Mouse (Mus musculus) heart, adult 2 months (tissue): ENCODE results near the gene Poldip2.

ENCODE experiments used
- CTCF ChIP-seq: fragments of 200-600 bp; IDR thresholded peaks from 2 replicates; pipeline ENCODE4 v1.8.1; 2022; ENCODE audit warnings: antibody characterized with exemption, mild to moderate bottlenecking, moderate library complexity
- POLR2A ChIP-seq: fragments of 200-500 bp; IDR thresholded peaks from 2 replicates; pipeline ENCODE4 v1.6.1; 2011; ENCODE audit warnings: mild to moderate bottlenecking, low read depth, low read length, control low read depth; ENCODE audit not compliant: insufficient read depth

- TF ChIP-seq CTCF: no peak
- TF ChIP-seq POLR2A: 0 out of 2 replicates have a peak, but pooled peaks have one; percentile 6
Observed at GRCm38 (mm10) chr11:78518931-78519330, 6.9 kb downstream of the Poldip2 start.
